ENCODE assay signal across 10 mouse cellular contexts in genomic region chr5:131557591-131558385, GRCm38 (mm10).
DNase-seq lines count a peak whose midpoint lies in the region; ATAC-seq and TF ChIP-seq lines count a peak whose summit lies in the region.
"Had no signal": no experiment of that assay in that cellular context is flagged by ENCODE, and none has a peak within 500 bp of the region (broad histone marks: within the 10 kb centered on the region; RNA-seq: fewer than 3 reads in every experiment).

No protein-coding gene starts in this region.

- no peak for ATAC-seq in Patski
- ATAC-seq in embryonic facial prominence, embryonic 12.5 days (ENCODE audit: insufficient number of reproducible peaks, insufficient read depth, low FRiP score, low TSS enrichment), result no peak
- ATAC-seq in hindbrain, embryonic 16.5 days, result 0 out of 2 replicates have a peak, but pooled peaks have one; percentile 27
- ATAC-seq: intestine, embryonic 15.5 days had no signal

- H3K4me3 ChIP-seq in embryonic facial prominence, embryonic 12.5 days, result no peak overlapping the region
- no peak overlapping the region for H3K4me3 ChIP-seq in hindbrain, embryonic 16.5 days (ENCODE audit: low read length)
- H3K4me3 ChIP-seq: intestine, embryonic 15.5 days; left cerebral cortex, adult 2 months had no signal

- H3K27me3 ChIP-seq in Patski, result no peaks in the 10 kb centered on the region
- H3K27me3 ChIP-seq in embryonic facial prominence, embryonic 12.5 days, result no peaks in the 10 kb centered on the region
- H3K27me3 ChIP-seq in hindbrain, embryonic 16.5 days (replicated peaks; ENCODE audit: control insufficient read depth, insufficient read depth, low read length), result no peaks in the 10 kb centered on the region
- H3K27me3 ChIP-seq: intestine, embryonic 15.5 days had no signal

- no peak for TF ChIP-seq CTCF in Patski (IDR thresholded peaks at IDR 0.05)

- no peaks in the 10 kb centered on the region for H3K9me3 ChIP-seq in embryonic facial prominence, embryonic 12.5 days
- no peaks in the 10 kb centered on the region for H3K9me3 ChIP-seq in hindbrain, embryonic 16.5 days (ENCODE audit: control insufficient read depth, low read length)
- H3K9me3 ChIP-seq: intestine, embryonic 15.5 days had no signal

- DNase-seq in heart, adult 8-10 months (ENCODE audit: low spot score), result peak; percentile 10
- DNase-seq in heart, postnatal 25 days (ENCODE audit: low spot score), result no peak
- DNase-seq in Patski (ENCODE audit: low read depth, low spot score), result peak; percentile 7
- no peak for DNase-seq in ovary, postnatal 36 days (ENCODE audit: low spot score)
- no peak for DNase-seq in left cerebral cortex, postnatal 25 days (ENCODE audit: low spot score in 2 of 2)
- no peak for DNase-seq in frontal cortex, adult 2 months (ENCODE audit: extremely low spot score in 1 of 2, low spot score in 1 of 2)

- 57% methylated on average over 14 of the region's 14 CpGs for WGBS in embryonic facial prominence, embryonic 12.5 days
- 56% methylated on average over 14 of the region's 14 CpGs for WGBS in hindbrain, embryonic 16.5 days

- intact Hi-C loops in heart, postnatal 25 days (cut with DNase I), result no loop called here
- intact Hi-C loops in left cerebral cortex, postnatal 25 days (cut with DNase I), result no loop called here

- H3K27ac ChIP-seq in embryonic facial prominence, embryonic 12.5 days, result 0 out of 2 replicates have a peak overlapping the region, but pooled peaks have one; percentile 46
- H3K27ac ChIP-seq in hindbrain, embryonic 16.5 days (ENCODE audit: low read depth, low read length), result peak overlapping the region; percentile 11
- H3K27ac ChIP-seq: intestine, embryonic 15.5 days; left cerebral cortex, adult 2 months had no signal

- H3K4me2 ChIP-seq in embryonic facial prominence, embryonic 12.5 days (replicated peaks), result no peak overlapping the region
- no peak overlapping the region for H3K4me2 ChIP-seq in hindbrain, embryonic 16.5 days (ENCODE audit: low read length)
- H3K4me2 ChIP-seq: intestine, embryonic 15.5 days had no signal

- no peak overlapping the region for H3K9ac ChIP-seq in embryonic facial prominence, embryonic 12.5 days
- no peak overlapping the region for H3K9ac ChIP-seq in hindbrain, embryonic 16.5 days (ENCODE audit: low read depth, low read length)
- H3K9ac ChIP-seq: intestine, embryonic 15.5 days had no signal

- H3K4me1 ChIP-seq in embryonic facial prominence, embryonic 12.5 days, result peaks cover 14% of the 10 kb centered on the region
- H3K4me1 ChIP-seq in hindbrain, embryonic 16.5 days (ENCODE audit: control insufficient read depth, insufficient read depth, low read depth, low read length), result peaks cover 5% of the 10 kb centered on the region
- H3K4me1 ChIP-seq: intestine, embryonic 15.5 days had no signal

- no peaks in the 10 kb centered on the region for H3K36me3 ChIP-seq in embryonic facial prominence, embryonic 12.5 days
- H3K36me3 ChIP-seq in hindbrain, embryonic 16.5 days (ENCODE audit: control insufficient read depth, insufficient read depth, low read length), result no peaks in the 10 kb centered on the region
- H3K36me3 ChIP-seq: intestine, embryonic 15.5 days had no signal

- in situ Hi-C loops in Patski (cut with MboI; ENCODE audit: low pct_unique_long_range_greater_than_20kb), result no loop called here

- CTCF ChIA-PET in Patski (lab: Charles Lee), result no interaction called here

- POLR2A ChIA-PET in Patski (lab: Charles Lee), result no interaction called here

Comparison
In these comparisons a context has a peak if more than half of its experiments do, and no peak if none do; other contexts are left out.
1. DNase-seq: peak in heart, adult 8-10 months (single experiment) and Patski (single experiment); none in heart, postnatal 25 days (single experiment), ovary, postnatal 36 days (single experiment), left cerebral cortex, postnatal 25 days (0 of 2) and frontal cortex, adult 2 months (0 of 2).